Mouse (Mus musculus): ENCODE data around the gene Vmn2r24. TPM values are rescaled to one million over a fixed set of nuclear protein-coding genes. Genes with fewer than 3 reads are reported as not detected.

Gene Vmn2r24
- polyA plus RNA-seq (2014; fragmentation: Illumina TruSeq; extraction: RNeasy Lipid Tissue Mini Kit (QIAGEN cat#74804)) = not detected

GRCm38 (mm10) chr6:123778579-123778978, at the start of gene Vmn2r24:
Gene Vmn2r24 (plus strand): TSS chr6:123778879.

DNA sequence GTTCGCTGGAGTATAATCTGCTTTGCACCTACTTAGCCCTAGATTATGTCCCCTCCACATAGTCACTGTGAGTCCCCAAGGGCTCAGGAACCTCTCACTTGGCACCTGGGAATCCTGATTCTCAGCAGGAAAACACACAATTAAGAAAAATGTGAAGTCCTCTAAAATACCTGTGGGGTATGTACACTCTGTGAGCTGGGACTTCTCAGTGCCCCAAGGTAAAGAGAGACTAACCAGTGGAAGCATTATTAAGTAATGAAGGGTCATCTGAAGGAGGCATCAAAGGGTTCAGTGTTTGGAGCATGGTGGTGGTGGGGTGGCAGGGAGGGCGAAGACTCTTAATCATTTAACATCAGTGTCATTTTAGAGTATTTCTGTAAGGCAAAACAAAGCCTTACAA, 74.7 kb downstream of the Vmn2r24 start, which contains the start of gene Vmn2r25:
Vmn2r25 (minus strand) TSS at position 101 of the 400 bp plus-strand sequence.

Other genes starting within 250 kb of the Vmn2r24 start
- not detected for gene Vmn2r21, start 245.5 kb upstream of the Vmn2r24 start, polyA plus RNA-seq (2014; fragmentation: Illumina TruSeq; extraction: RNeasy Lipid Tissue Mini Kit (QIAGEN cat#74804))
- gene Vmn2r22, start 128.2 kb upstream of the Vmn2r24 start, polyA plus RNA-seq (2014; fragmentation: Illumina TruSeq; extraction: RNeasy Lipid Tissue Mini Kit (QIAGEN cat#74804)) = not detected
- not detected for gene Vmn2r23, start 76.2 kb upstream of the Vmn2r24 start, polyA plus RNA-seq (2014; fragmentation: Illumina TruSeq; extraction: RNeasy Lipid Tissue Mini Kit (QIAGEN cat#74804))
- 1.00 TPM for gene Vmn2r25, start 74.6 kb downstream of the Vmn2r24 start, polyA plus RNA-seq (2014; fragmentation: Illumina TruSeq; extraction: RNeasy Lipid Tissue Mini Kit (QIAGEN cat#74804))
- gene Vmn2r26, start 245.7 kb downstream of the Vmn2r24 start, polyA plus RNA-seq (2014; fragmentation: Illumina TruSeq; extraction: RNeasy Lipid Tissue Mini Kit (QIAGEN cat#74804)) = not detected

Data from ovary, adult 10 weeks (tissue).